Mouse (Mus musculus) forebrain, postnatal 0 days (tissue): ENCODE measurements around the gene Litaf. TPM values are rescaled to one million over a fixed set of nuclear protein-coding genes. Genes with fewer than 3 reads are reported as not detected.
"Not testable (repeated sequence)": the region's sequence is repeated elsewhere in the genome, so short reads cannot be mapped to it uniquely, and the experiment has no call there.

Experiments
- ATAC-seq: fragments of 200-750 bp; cut with Nextera tagmentation; 2 replicates; pipeline ENCODE4 v1.8.0; 2017; ENCODE audit warnings: mild to moderate bottlenecking, moderate library complexity
- DNase-seq: peaks from one replicate; pipeline ENCODE4 v3.0.0-alpha.2; 2015
- H3K27ac ChIP-seq: fragments of 300-500 bp; sonication (generic); 2 replicates; pipeline ENCODE4 v1.5.1; 2014; ENCODE audit warnings: low read depth, mild to moderate bottlenecking, antibody characterized with exemption, low read length, moderate library complexity, mixed read lengths
- H3K27me3 ChIP-seq: fragments of 300-500 bp; sonication (generic); 2 replicates; pipeline ENCODE4 v1.6.1; 2014; ENCODE audit warnings: mild to moderate bottlenecking, low read length, mixed read lengths; ENCODE audit not compliant: insufficient read depth
- H3K36me3 ChIP-seq: fragments of 300-500 bp; sonication (generic); 2 replicates; pipeline ENCODE4 v1.6.1; 2014; ENCODE audit warnings: mild to moderate bottlenecking, moderate library complexity; ENCODE audit not compliant: insufficient read depth
- H3K4me1 ChIP-seq: fragments of 300-500 bp; sonication (generic); 2 replicates; pipeline ENCODE4 v1.6.1; 2014; ENCODE audit warnings: antibody characterized with exemption; ENCODE audit not compliant: insufficient read depth
- H3K4me2 ChIP-seq: fragments of 300-500 bp; sonication (generic); 2 replicates; pipeline ENCODE4 v1.6.1; 2014; ENCODE audit warnings: low read depth, mild to moderate bottlenecking, moderate library complexity
- H3K4me3 ChIP-seq: fragments of 300-500 bp; sonication (generic); 2 replicates; pipeline ENCODE4 v1.5.1; 2014; ENCODE audit warnings: low read depth, low read length, mixed read lengths
- H3K9ac ChIP-seq: fragments of 300-500 bp; sonication (generic); 2 replicates; pipeline ENCODE4 v1.6.1; 2014; ENCODE audit warnings: mild to moderate bottlenecking
- H3K9me3 ChIP-seq: fragments of 300-500 bp; sonication (generic); 2 replicates; pipeline ENCODE4 v1.6.1; 2016; ENCODE audit warnings: low read length
- CTCF ChIP-seq: sonication (generic); IDR thresholded peaks from 2 replicates; pipeline ENCODE4 v1.5.1; 2016; ENCODE audit warnings: antibody characterized with exemption, control low read depth, low read depth
- WGBS: fragments of 180-500 bp; shearing (Covaris S2); extraction: QIAGEN DNeasy Blood & Tissue Kit; methylation state at CpG from one replicate; pipeline ENCODE4 v1.1.7; 2014; 5-methylcytosine and 5-hydroxymethylcytosine counted together
- polyA plus RNA-seq: library from polyadenylated mRNA; unstranded; fragments of >200 nt; fragmentation: Nextera tagmentation; extraction: Ambion mirVana; gene quantifications from 2 replicates; pipeline ENCODE4 v1.2.1, GENCODE M21; 2015
- total RNA-seq: library from RNA; depleted of rRNA; stranded (reverse); fragments of >200 nt; gene quantifications from 2 replicates; pipeline ENCODE4 v1.2.3, GENCODE M21; 2014

Litaf gene
- total and polyA plus RNA-seq, 2 experiments from 2014 or later, result 16.9 to 24.0 TPM

DNA sequence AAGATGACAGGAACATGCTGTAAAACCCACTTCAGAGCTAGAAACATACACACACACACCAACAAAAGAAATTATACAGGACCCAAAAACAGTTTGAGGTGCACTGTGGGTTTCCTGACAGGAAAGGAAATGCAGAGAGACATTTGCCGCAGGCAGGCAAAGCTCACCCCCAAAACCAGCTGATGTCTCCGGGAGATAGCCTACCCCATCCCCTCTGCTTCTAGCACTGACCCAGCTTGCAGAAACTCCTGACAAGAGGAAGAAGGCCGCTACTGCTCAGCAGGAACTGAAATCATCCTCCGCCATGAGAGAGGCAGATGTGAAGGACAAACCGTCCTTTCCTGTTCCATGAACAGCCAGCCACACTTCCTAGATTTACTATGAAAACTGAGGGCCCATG lies 96.6 kb downstream of the Litaf start:
- Histone ChIP-seq H3K27me3 (no peaks in the 10 kb centered on the region), H3K9me3 (no peaks in the 10 kb centered on the region), H3K4me3 (no peak overlapping the region), H3K4me2 (no peak overlapping the region), H3K4me1 (no peaks in the 10 kb centered on the region), H3K27ac (no peak overlapping the region), H3K9ac (no peak overlapping the region), H3K36me3 (no peaks in the 10 kb centered on the region)
- 87% methylated on average over 5 of the region's 5 CpGs for WGBS
- no peak for ATAC-seq
- TF ChIP-seq CTCF, result no peak
- DNase-seq, result no peak

DNA sequence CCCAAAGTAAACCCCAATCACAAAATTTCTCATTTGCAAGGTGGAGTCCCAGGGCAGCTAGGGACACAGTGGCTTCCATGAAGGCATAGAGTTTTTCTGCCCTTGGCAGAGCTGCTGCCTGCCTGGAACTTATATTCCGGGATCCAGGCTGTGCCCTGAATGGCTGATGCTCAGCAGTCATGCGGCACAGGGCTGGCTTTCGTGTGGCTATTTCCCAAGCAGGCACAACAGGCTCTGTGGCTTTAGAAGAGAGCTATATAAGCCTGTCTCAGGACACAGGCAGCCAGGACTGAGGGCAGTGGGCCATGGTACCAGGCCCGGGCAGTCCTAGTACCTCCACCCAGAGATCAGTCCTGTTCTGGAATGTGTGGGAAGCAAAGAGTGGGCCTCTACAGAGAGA lies 97.7 kb downstream of the Litaf start:
- Histone ChIP-seq H3K4me3 (no peak overlapping the region), H3K27me3 (no peaks in the 10 kb centered on the region), H3K9me3 (no peaks in the 10 kb centered on the region), H3K9ac (no peak overlapping the region), H3K36me3 (no peaks in the 10 kb centered on the region), H3K4me1 (no peaks in the 10 kb centered on the region), H3K4me2 (no peak overlapping the region), H3K27ac (no peak overlapping the region)
- DNase-seq, result no peak
- no peak for ATAC-seq
- 75% methylated on average over 4 of the region's 4 CpGs for WGBS
- no peak for TF ChIP-seq CTCF

DNA sequence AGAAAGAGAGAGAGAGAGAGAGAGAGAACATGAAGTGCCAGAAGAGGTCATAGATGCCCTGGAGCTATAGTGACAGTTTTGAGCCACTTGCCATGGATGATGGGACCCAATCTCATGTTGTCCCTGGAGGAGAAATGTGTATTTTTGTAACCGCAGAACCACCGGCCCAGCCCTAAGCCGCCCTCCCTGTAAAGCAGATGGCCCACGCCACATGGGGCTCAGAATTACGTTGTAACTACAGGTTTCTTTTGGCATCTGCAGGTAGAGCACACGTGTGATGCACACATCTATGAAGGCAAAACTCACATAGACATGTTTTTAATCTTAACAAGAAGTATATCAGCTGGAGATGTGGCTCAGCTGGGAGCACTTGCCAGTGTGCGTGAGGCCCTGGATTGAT lies 98.2 kb downstream of the Litaf start:
- Histone ChIP-seq H3K4me3 (no peak overlapping the region), H3K9ac (no peak overlapping the region), H3K4me2 (no peak overlapping the region), H3K27me3 (no peaks in the 10 kb centered on the region), H3K4me1 (no peaks in the 10 kb centered on the region), H3K27ac (no peak overlapping the region), H3K9me3 (no peaks in the 10 kb centered on the region), H3K36me3 (no peaks in the 10 kb centered on the region)
- ATAC-seq, result no peak
- WGBS, result 91% methylated on average over 7 of the region's 7 CpGs
- no peak for TF ChIP-seq CTCF
- no peak for DNase-seq

- Histone ChIP-seq H3K36me3 (no peaks in the 10 kb centered on the region), H3K27ac (no peak overlapping the region), H3K9ac (no peak overlapping the region), H3K9me3 (no peaks in the 10 kb centered on the region), H3K27me3 (no peaks in the 10 kb centered on the region), H3K4me1 (no peaks in the 10 kb centered on the region), H3K4me2 (no peak overlapping the region), H3K4me3 (no peak overlapping the region)
- WGBS, result 85% methylated on average over 6 of the region's 6 CpGs
- ATAC-seq (no peak), DNase-seq (no peak)
- TF ChIP-seq CTCF, result no peak
Observed at GRCm38 (mm10) chr16:10967013-10967412, 98.9 kb downstream of the Litaf start.

- ATAC-seq (no peak), DNase-seq (no peak)
- H3K36me3 ChIP-seq, result no peaks in the 10 kb centered on the region
- 88% methylated on average over 2 of the region's 2 CpGs for WGBS
- H3K4me2 ChIP-seq, result no peak overlapping the region
- H3K9ac ChIP-seq, result no peak overlapping the region
- no peak overlapping the region for H3K4me3 ChIP-seq
- H3K4me1 ChIP-seq, result no peaks in the 10 kb centered on the region
- no peaks in the 10 kb centered on the region for H3K27me3 ChIP-seq
- no peak overlapping the region for H3K27ac ChIP-seq
- no peaks in the 10 kb centered on the region for H3K9me3 ChIP-seq
- no peak for TF ChIP-seq CTCF
Observed at GRCm38 (mm10) chr16:10965034-10965433, 100.9 kb downstream of the Litaf start.

- H3K4me1 ChIP-seq, result peaks cover 4% of the 10 kb centered on the region; the same call in 1 of the 2 replicates
- no peak for TF ChIP-seq CTCF
- 97% methylated on average over 10 of the region's 10 CpGs for WGBS
- H3K36me3 ChIP-seq, result no peaks in the 10 kb centered on the region
- DNase-seq, result no peak
- no peaks in the 10 kb centered on the region for H3K9me3 ChIP-seq
- H3K4me3 ChIP-seq, result no peak overlapping the region
- no peaks in the 10 kb centered on the region for H3K27me3 ChIP-seq
- no peak overlapping the region for H3K9ac ChIP-seq
- no peak overlapping the region for H3K27ac ChIP-seq
- H3K4me2 ChIP-seq, result no peak overlapping the region
- no peak for ATAC-seq
Observed at GRCm38 (mm10) chr16:10960916-10961315, 105.0 kb downstream of the Litaf start.

DNA sequence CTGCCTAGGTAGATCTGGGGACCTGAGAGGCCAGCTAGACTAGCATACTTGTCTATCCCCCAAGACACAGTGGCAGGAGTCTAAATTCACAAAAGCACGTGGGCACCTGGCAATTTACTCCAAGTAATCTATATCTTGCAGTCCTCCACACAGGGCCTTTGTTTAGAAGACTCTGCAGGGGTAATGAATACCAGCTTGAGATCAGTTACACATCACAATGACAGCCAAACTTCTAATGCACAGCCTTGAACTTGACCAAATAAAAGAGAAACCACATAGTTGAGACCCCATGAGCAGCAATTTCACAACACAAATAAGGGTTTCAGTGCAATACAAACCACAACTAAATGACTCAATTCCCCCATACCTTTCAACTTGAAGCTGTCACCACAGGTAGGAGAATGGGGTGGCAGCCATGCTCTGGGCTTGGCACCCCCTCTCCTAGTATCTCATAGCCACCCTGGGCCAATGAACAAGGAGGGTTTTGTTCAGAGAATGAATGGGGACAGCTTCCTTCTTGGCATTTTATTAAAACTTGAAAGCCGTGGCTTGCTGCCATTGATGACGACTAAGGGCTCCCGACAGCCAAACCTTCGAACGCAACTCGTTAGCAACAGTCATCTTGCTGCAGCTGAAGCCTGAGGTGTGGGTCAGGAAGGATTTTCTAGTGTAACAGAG lies 107.1 kb downstream of the Litaf start:
- ATAC-seq (peak; percentile 67), DNase-seq (peak; percentile 74)
- Histone ChIP-seq H3K4me1 (peaks cover 4% of the 10 kb centered on the region; the same call in 1 of the 2 replicates), H3K9me3 (no peaks in the 10 kb centered on the region), H3K36me3 (no peaks in the 10 kb centered on the region), H3K27ac (peak overlapping the region; percentile 29; the same call in 1 of the 2 replicates), H3K9ac (no peak overlapping the region), H3K27me3 (no peaks in the 10 kb centered on the region), H3K4me3 (no peak overlapping the region), H3K4me2 (no peak overlapping the region)
- no peak for TF ChIP-seq CTCF
- WGBS, result 11% methylated on average over 7 of the region's 7 CpGs

- not testable (repeated sequence) for H3K27me3 ChIP-seq, H3K36me3 ChIP-seq, ATAC-seq, H3K4me1 ChIP-seq, H3K4me2 ChIP-seq, H3K9ac ChIP-seq, H3K9me3 ChIP-seq, H3K4me3 ChIP-seq, DNase-seq
- peak overlapping the region; percentile 29; the same call in 1 of the 2 replicates for H3K27ac ChIP-seq
- WGBS, result 93% methylated on average over 12 of the region's 12 CpGs
Observed at GRCm38 (mm10) chr16:10958307-10958706, 107.7 kb downstream of the Litaf start.
